In genomic region chr12:34091851-34092250, GRCm38 (mm10) we compare ENCODE assay signal across 16 mouse cellular contexts.
DNase-seq lines count a peak whose midpoint lies in the region; ATAC-seq lines count a peak whose summit lies in the region.
"Had no signal": no experiment of that assay in that cellular context is flagged by ENCODE, and none has a peak within 500 bp of the region (broad histone marks: within the 10 kb centered on the region; RNA-seq: fewer than 3 reads in every experiment).

No protein-coding gene starts in this region.

- no peak for ATAC-seq in activated CD4-positive, CD25-positive, alpha-beta regulatory T cell, adult 4 months
- ATAC-seq: forebrain, embryonic 15.5 days had no signal

- DNase-seq in frontal cortex, adult 2 months (ENCODE audit: extremely low spot score in 1 of 2, low spot score in 1 of 2) = peak; percentile 35 to 62
- no peak for DNase-seq in frontal cortex, postnatal 10 days (ENCODE audit: low spot score in 2 of 2)
- DNase-seq in right cerebral cortex, adult 18-20 months = peak; percentile 62
- no peak for DNase-seq in right cerebral cortex, postnatal 14 days
- DNase-seq in 416B (ENCODE audit: low read depth) = peak; percentile 78
- peak; percentile 24 to 36 for DNase-seq in right cerebral cortex, postnatal 36 days (ENCODE audit: low spot score in 2 of 2)
- no peak for DNase-seq in embryo, embryonic 10.5 days (ENCODE audit: low spot score)
- DNase-seq: adrenal gland, postnatal 25 days; cerebellum, adult 11 months; cerebellum, adult 8-10 months; cerebellum, postnatal 14 days; gastrocnemius, postnatal 36 days; heart, adult 11 months; heart, postnatal 36 days had no signal

Comparison
In these comparisons a context has a peak if more than half of its experiments do, and no peak if none do; other contexts are left out.
1. DNase-seq: peak in frontal cortex, adult 2 months (2 of 2), right cerebral cortex, adult 18-20 months (single experiment), 416B (single experiment) and right cerebral cortex, postnatal 36 days (2 of 2); none in frontal cortex, postnatal 10 days (0 of 2), right cerebral cortex, postnatal 14 days (single experiment) and embryo, embryonic 10.5 days (single experiment).